Mouse (Mus musculus) stomach, embryonic 14.5 days (tissue): ENCODE measurements around the gene Ddx3x. TPM values are rescaled to one million over a fixed set of nuclear protein-coding genes. Genes with fewer than 3 reads are reported as not detected.
"Not testable (repeated sequence)": the region's sequence is repeated elsewhere in the genome, so short reads cannot be mapped to it uniquely, and the experiment has no call there.

Source experiments
- ATAC-seq: fragments of 200-750 bp; cut with Nextera tagmentation; 2 replicates; pipeline ENCODE4 v1.8.0; 2017; ENCODE audit warnings: low read depth, moderate TSS enrichment; ENCODE audit not compliant: insufficient number of reproducible peaks, insufficient read depth, low FRiP score
- H3K27ac ChIP-seq: fragments of 300-500 bp; sonication (generic); 2 replicates; pipeline ENCODE4 v1.5.1; 2014; ENCODE audit warnings: mild to moderate bottlenecking, low read length, moderate library complexity, mixed read lengths
- H3K27me3 ChIP-seq: fragments of 300-500 bp; sonication (generic); 2 replicates; pipeline ENCODE4 v1.6.1; 2014; ENCODE audit warnings: low read length, control low read depth, mixed read lengths; ENCODE audit not compliant: control insufficient read depth, insufficient read depth
- H3K36me3 ChIP-seq: fragments of 300-500 bp; sonication (generic); 2 replicates; pipeline ENCODE4 v1.6.1; 2014; ENCODE audit warnings: mild to moderate bottlenecking, control low read depth, low read length, moderate library complexity, mixed read lengths; ENCODE audit not compliant: control insufficient read depth, insufficient read depth
- H3K4me1 ChIP-seq: fragments of 300-500 bp; sonication (generic); 2 replicates; pipeline ENCODE4 v1.6.1; 2014; ENCODE audit warnings: low read length, control low read depth, mixed read lengths; ENCODE audit not compliant: control insufficient read depth, insufficient read depth
- H3K4me2 ChIP-seq: fragments of 300-500 bp; sonication (generic); replicated peaks from 2 replicates; pipeline ENCODE4 v1.6.1; 2014; ENCODE audit warnings: low read depth, low read length, control low read depth
- H3K4me3 ChIP-seq: fragments of 300-500 bp; sonication (generic); 2 replicates; pipeline ENCODE4 v1.5.1; 2014; ENCODE audit warnings: low read depth, low read length, control low read depth
- H3K9ac ChIP-seq: fragments of 300-500 bp; sonication (generic); replicated peaks from 2 replicates; pipeline ENCODE4 v1.6.1; 2014; ENCODE audit warnings: low read depth, mild to moderate bottlenecking, control low read depth, low read length, moderate library complexity, mixed read lengths
- H3K9me3 ChIP-seq: fragments of 300-500 bp; sonication (generic); 2 replicates; pipeline ENCODE4 v1.6.1; 2016; ENCODE audit warnings: low read depth, low read length, control low read depth; ENCODE audit not compliant: control insufficient read depth
- WGBS: fragments of 180-500 bp; shearing (Covaris S2); extraction: QIAGEN DNeasy Blood & Tissue Kit; methylation state at CpG from one replicate; pipeline ENCODE4 v1.1.7; 2014; 5-methylcytosine and 5-hydroxymethylcytosine counted together
- polyA plus RNA-seq: library from polyadenylated mRNA; unstranded; fragments of >200 nt; fragmentation: Nextera tagmentation; extraction: Ambion mirVana; gene quantifications from 2 replicates; pipeline ENCODE4 v1.2.1, GENCODE M21; 2014

Gene Ddx3x
- polyA plus RNA-seq, 1 experiment from 2014 or later, result 156 TPM

DNA sequence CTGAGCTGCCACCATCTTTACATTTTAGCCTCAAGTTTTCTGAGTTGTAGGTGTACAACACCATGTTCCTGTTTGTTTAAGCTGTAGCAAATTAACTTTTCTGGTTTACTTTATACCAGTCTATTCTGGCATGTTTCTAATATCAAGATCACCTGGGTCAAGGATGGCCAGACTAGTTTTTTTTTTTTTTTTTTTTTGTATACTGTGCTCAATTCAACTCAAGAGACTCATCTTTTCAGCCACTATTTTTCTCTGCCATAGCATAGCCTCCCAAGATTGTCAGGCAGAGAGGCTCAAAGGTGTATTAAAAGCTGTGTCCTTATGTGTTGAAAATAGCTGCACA, 14.4 kb downstream of the Ddx3x start:
- H3K4me2 ChIP-seq, result no peak overlapping the region

DNA sequence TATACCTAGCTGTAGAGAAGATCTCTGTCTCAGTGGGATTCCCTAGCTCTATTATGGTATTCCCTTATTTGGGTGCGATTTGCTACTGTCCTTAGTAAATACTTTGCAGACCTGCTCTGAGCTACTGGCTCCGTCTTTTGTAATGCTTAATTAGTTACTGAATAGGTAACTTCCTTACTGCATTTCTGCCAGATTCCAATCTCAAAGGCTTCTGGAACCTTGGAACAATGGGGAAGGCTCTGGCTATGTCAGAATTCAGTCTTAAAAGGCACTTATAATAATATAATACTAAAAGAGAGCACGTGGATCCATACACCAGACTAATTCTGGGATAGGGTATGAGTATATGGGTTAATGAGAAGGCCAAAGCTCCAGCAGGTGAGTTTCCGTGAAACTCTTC, 15.5 kb downstream of the Ddx3x start:
- H3K4me1 ChIP-seq, H3K27me3 ChIP-seq, H3K9me3 ChIP-seq, ATAC-seq, H3K4me2 ChIP-seq, H3K9ac ChIP-seq, H3K4me3 ChIP-seq, H3K27ac ChIP-seq: not testable (repeated sequence)
- WGBS, result 35% methylated on average over 4 of the region's 4 CpGs
- peaks cover 10% of the 10 kb centered on the region for H3K36me3 ChIP-seq

More for the DNA sequence above, 14.4 kb downstream of the Ddx3x start:
- Histone ChIP-seq H3K36me3 (peaks cover 19% of the 10 kb centered on the region), H3K4me3 (no peak overlapping the region), H3K9me3 (no peaks in the 10 kb centered on the region), H3K9ac (no peak overlapping the region), H3K27me3 (no peaks in the 10 kb centered on the region), H3K4me1 (no peaks in the 10 kb centered on the region), H3K27ac (no peak overlapping the region)
- ATAC-seq, result no peak

DNA sequence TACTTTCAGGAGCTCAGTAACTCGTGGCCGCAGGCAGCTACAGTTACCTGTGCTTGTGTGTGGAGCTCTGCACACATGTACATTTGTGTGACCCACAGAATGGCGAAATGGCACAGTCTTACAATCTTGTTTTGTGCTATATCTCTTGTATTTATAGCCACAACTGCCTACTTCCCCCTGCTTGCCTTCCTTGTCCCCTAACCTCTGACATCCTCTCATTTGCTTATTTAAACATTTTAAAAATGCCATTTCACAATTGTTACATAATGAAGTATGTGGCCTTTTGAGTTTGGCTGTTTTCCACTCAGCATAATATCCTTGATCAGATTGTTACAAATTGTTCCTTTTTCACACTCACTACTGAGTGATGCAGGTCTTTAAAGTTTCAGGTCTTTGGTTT, 25.4 kb downstream of the Ddx3x start:
- Histone ChIP-seq H3K4me2 (no peak overlapping the region), H3K9me3 (no peaks in the 10 kb centered on the region), H3K4me1 (no peaks in the 10 kb centered on the region), H3K4me3 (no peak overlapping the region), H3K27ac (no peak overlapping the region), H3K9ac (no peak overlapping the region), H3K27me3 (no peaks in the 10 kb centered on the region), H3K36me3 (no peaks in the 10 kb centered on the region)
- no peak for ATAC-seq
- WGBS, result 85% methylated on average over 3 of the region's 3 CpGs

DNA sequence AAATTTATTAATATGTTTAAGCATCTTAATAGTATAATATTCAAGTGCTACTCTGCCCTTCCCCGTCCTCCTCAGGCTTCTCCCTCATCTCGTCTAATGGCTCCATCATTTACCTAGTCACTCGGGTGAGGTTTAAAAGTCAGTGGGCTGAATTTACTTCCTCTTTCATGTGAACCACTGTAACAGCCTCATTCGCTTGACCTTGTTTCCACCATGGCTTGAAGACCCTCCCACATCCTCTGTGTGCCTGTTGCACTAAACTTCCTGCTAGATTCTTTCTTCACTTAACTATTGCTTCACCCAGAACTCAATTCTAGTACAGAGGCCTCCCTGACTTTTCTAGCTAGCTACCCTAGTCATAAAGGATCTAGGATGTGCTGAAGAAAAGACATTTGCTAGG, 30.6 kb downstream of the Ddx3x start:
- H3K9ac ChIP-seq, result no peak overlapping the region
- H3K4me1 ChIP-seq, result no peaks in the 10 kb centered on the region
- H3K27me3 ChIP-seq, result no peaks in the 10 kb centered on the region
- no peaks in the 10 kb centered on the region for H3K9me3 ChIP-seq
- no peak overlapping the region for H3K4me2 ChIP-seq
- no peak for ATAC-seq
- H3K4me3 ChIP-seq, result no peak overlapping the region
- H3K36me3 ChIP-seq, result no peaks in the 10 kb centered on the region
- H3K27ac ChIP-seq, result no peak overlapping the region
- WGBS, result 68% methylated on average over 4 of the region's 4 CpGs

DNA sequence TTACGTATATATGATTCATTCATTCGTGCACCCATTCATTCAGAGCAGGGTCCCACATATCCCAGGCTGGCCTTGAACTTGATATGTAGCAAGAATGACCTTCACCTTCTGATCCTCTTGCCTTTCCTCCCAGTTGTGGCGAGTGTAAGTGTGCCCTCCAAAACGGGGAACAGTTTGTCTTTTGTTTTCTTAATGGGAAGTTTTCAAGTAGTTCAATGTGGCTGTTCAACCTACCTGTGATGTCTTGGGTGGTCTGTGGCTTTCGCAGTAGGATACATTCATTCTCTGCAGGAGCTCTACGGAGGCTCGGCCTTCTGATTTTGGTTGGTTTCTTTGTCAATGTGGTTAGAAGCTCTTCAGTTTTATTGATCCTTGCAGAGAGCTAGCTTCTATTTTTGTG, 48.8 kb downstream of the Ddx3x start:
- 89% methylated on average over 7 of the region's 7 CpGs for WGBS
- no peaks in the 10 kb centered on the region for H3K9me3 ChIP-seq
- H3K4me3 ChIP-seq, result no peak overlapping the region
- no peaks in the 10 kb centered on the region for H3K27me3 ChIP-seq
- no peak overlapping the region for H3K27ac ChIP-seq
- no peak overlapping the region for H3K9ac ChIP-seq
- H3K36me3 ChIP-seq, result no peaks in the 10 kb centered on the region
- H3K4me1 ChIP-seq, result no peaks in the 10 kb centered on the region
- no peak overlapping the region for H3K4me2 ChIP-seq
- ATAC-seq, result no peak

Other genes with a start within 250 kb of the Ddx3x start
- gene Usp9x, start 209.5 kb upstream of the Ddx3x start, polyA plus RNA-seq, result 60.8 and 65.8 TPM in 2 replicates
- not detected in 2 replicates for gene Nyx, start 185.1 kb downstream of the Ddx3x start, polyA plus RNA-seq